ENCODE assay signal across 21 mouse cellular contexts in genomic region chr9:107660777-107661176, GRCm38 (mm10). TPM values are rescaled to one million over a fixed set of nuclear protein-coding genes. Genes with fewer than 3 reads are reported as not detected.
"Had no signal": no experiment of that assay in that cellular context is flagged by ENCODE, and none has a peak within 500 bp of the region (broad histone marks: within the 10 kb centered on the region; RNA-seq: fewer than 3 reads in every experiment).

No protein-coding gene starts in this region.

- H3K9ac ChIP-seq: intestine, embryonic 15.5 days; limb, embryonic 15.5 days; liver, embryonic 13.5 days; midbrain, embryonic 15.5 days had no signal

- H3K36me3 ChIP-seq: intestine, embryonic 15.5 days; limb, embryonic 12.5 days; limb, embryonic 15.5 days; liver, embryonic 13.5 days; midbrain, embryonic 15.5 days had no signal

- DNase-seq: kidney, adult 11 months; kidney, adult 9 months; kidney, postnatal 14 days; liver, embryonic 13.5 days; lung, adult 2 months; lung, postnatal 14 days; lung, postnatal 4 days; right cerebral cortex, adult 18-20 months; right cerebral cortex, postnatal 14 days; spleen, adult 18-20 months; thymus, adult 2 months; thymus, postnatal 25 days had no signal

- H3K27ac ChIP-seq: intestine, embryonic 15.5 days; limb, embryonic 12.5 days; liver, embryonic 13.5 days had no signal

- H3K27me3 ChIP-seq: intestine, embryonic 15.5 days had no signal

- H3K9me3 ChIP-seq: intestine, embryonic 15.5 days; limb, embryonic 12.5 days; limb, embryonic 15.5 days; liver, embryonic 13.5 days; midbrain, embryonic 15.5 days had no signal

- H3K4me1 ChIP-seq: intestine, embryonic 15.5 days; liver, embryonic 13.5 days had no signal

- H3K4me3 ChIP-seq: intestine, embryonic 15.5 days; limb, embryonic 12.5 days; limb, embryonic 15.5 days; liver, embryonic 13.5 days; midbrain, embryonic 15.5 days; myocyte had no signal

- ATAC-seq: midbrain, embryonic 15.5 days had no signal

- H3K4me2 ChIP-seq: intestine, embryonic 15.5 days; limb, embryonic 12.5 days; limb, embryonic 15.5 days; liver, embryonic 13.5 days; midbrain, embryonic 11.5 days; midbrain, embryonic 15.5 days had no signal

RNA-seq across cellular contexts. Expression of gene Slc38a3, which starts 8.6 kb away (rescaled TPM):
- total RNA-seq: megakaryocyte progenitor cell, adult 5-6 weeks; megakaryocyte-erythroid progenitor cell, adult 5-6 weeks; monocyte, adult 5-6 weeks had no signal

RNA-seq across cellular contexts. Expression of gene Gnat1, which starts 18.7 kb away (rescaled TPM):
- total RNA-seq: megakaryocyte progenitor cell, adult 5-6 weeks; megakaryocyte-erythroid progenitor cell, adult 5-6 weeks; monocyte, adult 5-6 weeks had no signal
- polyA plus RNA-seq: myocyte had no signal

RNA-seq across cellular contexts. Expression of gene Sema3f, which starts 49.5 kb away (rescaled TPM):
- total RNA-seq: monocyte, adult 5-6 weeks had no signal

RNA-seq across cellular contexts. Expression of gene Sema3b, which starts 51.7 kb away (rescaled TPM):
- total RNA-seq: megakaryocyte progenitor cell, adult 5-6 weeks; monocyte, adult 5-6 weeks had no signal
